Mouse (Mus musculus) gastrocnemius, adult 2 months (tissue): ENCODE measurements around the gene Hoxd10. TPM values are rescaled to one million over a fixed set of nuclear protein-coding genes. Genes with fewer than 3 reads are reported as not detected.

Source experiments
- DNase-seq: peaks from one replicate; pipeline ENCODE4 v3.0.0; 2022
- H3K27ac ChIP-seq: fragments of 200-600 bp; 2 replicates; pipeline ENCODE4 v1.8.1; 2022; ENCODE audit warnings: mild to moderate bottlenecking
- H3K4me3 ChIP-seq: fragments of 200-600 bp; 2 replicates; pipeline ENCODE4 v1.8.1; 2022; ENCODE audit warnings: mild to moderate bottlenecking, moderate library complexity
- CTCF ChIP-seq: fragments of 200-600 bp; IDR thresholded peaks from 2 replicates; pipeline ENCODE4 v1.8.1; 2022; ENCODE audit warnings: antibody characterized with exemption, mild to moderate bottlenecking, moderate library complexity
- intact Hi-C: fragments of 180-260 bp; cut with DNase I; formaldehyde crosslinking; loops from one replicate; pipeline ENCODE4 v1.15.1; 2025
- total RNA-seq, 2 experiments: library from RNA; stranded (reverse); gene quantifications; 2 replicates each; pipeline ENCODE4 v1.2.3; 2021

The Hoxd10 gene
- total RNA-seq, 2 experiments from 2014 or later, result 4.0 to 4.8 TPM

DNA sequence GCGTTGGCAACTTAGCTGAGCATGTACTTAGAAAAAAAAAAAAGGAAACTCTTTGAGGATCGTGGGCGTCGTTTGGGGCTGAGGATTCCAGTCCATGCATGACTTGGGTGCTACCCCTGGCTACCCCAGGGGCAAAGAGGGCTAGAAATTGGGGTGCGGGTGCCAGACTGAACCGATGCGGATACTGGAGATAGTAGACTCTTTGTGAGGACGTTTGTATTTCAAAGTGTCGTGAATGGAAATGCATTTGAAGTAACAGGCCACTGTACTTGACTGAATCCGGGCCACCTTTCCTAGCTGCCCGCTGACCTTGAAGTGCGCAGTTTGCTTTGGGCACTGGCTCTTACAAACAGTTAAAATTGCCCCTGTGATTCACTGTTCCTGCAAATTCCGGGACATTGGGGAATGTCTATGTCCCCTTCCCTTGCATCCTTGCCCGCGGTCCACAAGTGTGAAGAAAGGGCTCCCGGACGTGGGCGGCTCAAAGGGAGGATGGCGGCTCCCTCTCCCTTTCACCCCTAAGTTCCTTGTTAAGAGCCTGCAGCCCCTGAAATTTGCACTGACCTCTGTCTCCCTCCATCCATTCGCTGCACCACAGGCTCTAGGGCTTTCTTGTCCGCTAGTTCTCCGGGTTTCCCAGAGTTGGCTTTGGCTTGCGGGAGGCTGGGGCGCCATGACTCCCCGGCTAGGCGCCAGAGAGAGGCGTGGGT lies 4.6 kb upstream of the Hoxd10 start:
- no peak for TF ChIP-seq CTCF
- intact Hi-C loops, result no loop called here
- Histone ChIP-seq H3K27ac (no peak overlapping the region), H3K4me3 (peak overlapping the region; percentile 43)
- DNase-seq, result peak; percentile 24

DNA sequence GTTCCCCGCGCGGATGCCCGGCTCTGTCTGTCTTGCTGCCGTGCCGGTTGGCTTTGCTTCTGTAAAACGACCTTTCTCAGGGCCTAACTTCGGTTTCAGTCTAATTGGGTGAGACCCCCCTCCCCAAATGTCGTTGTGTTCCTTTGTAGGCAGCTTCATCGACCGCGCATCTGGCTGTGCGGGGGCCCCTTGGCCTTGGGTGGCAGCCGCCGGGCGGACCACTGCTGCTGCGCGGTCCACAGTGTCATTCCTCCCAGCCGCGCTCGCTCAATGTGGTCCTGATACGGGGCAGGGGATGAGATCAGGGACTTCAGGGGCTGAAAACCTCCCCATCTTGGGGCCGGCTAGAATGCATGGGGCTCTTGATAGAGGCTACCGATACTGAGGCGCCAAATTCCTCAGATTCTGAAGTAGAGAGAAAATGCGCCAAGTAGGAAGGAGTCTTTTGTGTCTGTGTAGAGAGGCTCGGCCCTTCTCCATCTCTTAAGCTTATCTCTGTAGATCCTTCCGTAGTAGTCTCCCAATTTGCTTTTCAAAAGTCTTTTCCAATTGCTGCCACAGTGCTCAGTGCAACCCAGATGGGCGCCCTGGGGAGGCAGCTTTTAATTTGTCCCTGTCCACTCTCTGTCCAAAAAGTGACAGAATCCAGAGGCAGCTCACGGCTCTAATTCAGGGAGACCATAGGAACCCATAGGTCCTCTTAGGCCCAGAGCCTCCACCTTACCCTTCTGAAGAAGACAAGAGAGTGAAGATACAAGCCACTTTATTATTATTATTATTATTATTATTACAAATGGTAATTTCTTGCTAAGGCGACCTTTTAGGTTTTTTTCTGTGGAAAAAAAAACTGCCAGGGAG lies 3.8 kb upstream of the Hoxd10 start:
- TF ChIP-seq CTCF, result no peak
- H3K27ac ChIP-seq, result no peak overlapping the region
- DNase-seq, result peak; percentile 24
- peak overlapping the region; percentile 43 for H3K4me3 ChIP-seq
- intact Hi-C loops, result no loop called here

DNA sequence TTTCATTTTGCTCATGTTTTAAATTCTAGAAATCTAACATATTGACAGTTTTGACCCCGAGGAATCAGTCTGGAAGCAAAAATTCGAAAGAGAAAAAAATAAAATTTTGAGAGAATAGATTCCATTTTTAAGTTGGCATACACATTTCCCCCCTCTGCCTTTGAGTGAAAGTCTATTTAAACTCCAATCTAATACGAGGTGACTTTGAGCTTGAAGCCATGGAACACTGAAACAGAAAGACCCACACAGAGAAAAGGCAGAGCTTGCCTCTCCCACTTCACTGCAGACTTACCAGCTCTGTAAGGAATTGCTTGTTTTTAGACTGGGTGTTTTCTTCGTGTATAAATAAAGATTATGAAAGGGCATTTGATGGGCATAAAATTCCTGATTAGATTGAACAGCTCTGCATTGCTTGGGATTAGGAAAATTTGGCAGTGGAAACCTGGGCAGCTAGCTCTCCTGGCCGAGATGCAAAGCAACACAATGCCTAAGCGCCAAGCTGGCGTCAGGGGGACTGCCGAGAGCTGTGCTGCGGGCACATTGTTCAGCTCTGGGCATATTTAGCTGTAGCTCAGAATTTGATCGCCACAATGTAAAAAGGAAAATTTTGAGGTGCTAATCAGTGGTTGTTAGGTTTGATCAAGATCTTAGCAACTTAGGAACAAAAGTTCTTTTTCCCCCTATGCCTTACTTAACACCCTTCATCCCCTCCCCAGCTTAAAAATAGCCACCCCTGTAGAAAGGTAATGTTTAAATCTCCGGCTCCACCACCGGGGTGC lies 2.7 kb upstream of the Hoxd10 start:
- TF ChIP-seq CTCF, result no peak
- DNase-seq, result no peak
- intact Hi-C loops, result no loop called here
- Histone ChIP-seq H3K4me3 (no peak overlapping the region), H3K27ac (no peak overlapping the region; the same call in 1 of the 2 replicates)

DNA sequence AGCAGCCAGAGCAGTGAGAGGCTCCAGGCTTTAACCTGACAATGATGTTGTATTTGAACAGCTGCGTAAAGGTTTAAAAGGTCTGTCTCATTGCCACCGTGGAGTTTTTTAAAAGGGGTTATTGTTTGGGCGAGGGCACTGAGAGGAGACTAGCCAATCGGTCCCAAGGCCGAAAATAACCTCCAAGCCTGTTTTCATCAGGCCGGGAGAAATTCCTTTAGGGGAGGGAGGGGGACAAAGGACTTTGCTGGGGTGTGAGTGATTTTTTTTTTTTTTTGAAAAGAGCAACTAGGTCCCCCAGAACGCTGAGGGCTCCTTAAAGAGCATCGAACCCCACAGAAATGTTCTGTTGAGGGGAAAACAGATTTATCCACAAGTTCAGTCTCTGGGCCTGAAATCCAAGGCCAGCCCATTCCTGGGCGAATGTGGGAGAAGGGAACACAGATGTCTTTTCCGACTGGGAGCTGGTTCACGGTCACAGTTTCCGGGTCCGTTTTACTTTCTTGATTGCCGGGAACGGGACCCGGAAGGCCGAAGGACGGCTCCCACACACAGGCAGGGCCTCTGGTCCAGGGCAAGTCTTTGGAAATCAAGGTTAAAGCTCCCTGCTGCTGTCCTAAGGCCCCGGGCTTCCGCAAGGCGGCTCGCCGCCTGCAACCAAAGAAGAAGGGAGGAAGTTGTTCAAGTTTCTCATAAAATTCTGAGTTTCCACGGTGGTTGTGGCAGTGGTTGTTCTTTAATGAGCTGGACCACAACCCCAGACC lies 2.0 kb upstream of the Hoxd10 start:
- DNase-seq, result peak; percentile 25
- H3K4me3 ChIP-seq, result peak overlapping the region; percentile 27
- intact Hi-C loops, result no loop called here
- TF ChIP-seq CTCF, result no peak
- H3K27ac ChIP-seq, result peak overlapping the region; percentile 41

DNA sequence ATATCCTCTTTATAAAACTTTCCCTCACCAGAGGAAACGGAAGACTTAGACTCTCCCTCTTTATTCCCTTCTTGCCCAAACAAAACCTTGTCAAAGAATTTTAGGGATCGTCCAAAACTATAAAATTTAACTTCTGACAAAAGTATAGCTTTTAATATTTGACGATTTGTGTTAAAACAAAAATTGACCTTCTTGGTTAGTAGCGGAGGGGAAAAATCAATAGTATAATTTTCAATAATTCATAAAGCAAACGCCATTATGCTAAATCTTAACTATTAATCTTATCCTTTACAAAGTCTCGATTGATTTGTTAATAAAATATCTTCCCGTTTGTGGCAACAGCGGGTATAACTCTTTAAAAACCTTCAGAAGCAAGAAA lies 1.4 kb upstream of the Hoxd10 start:
- Histone ChIP-seq H3K27ac (peak overlapping the region; percentile 41), H3K4me3 (peak overlapping the region; percentile 79; the same call in 1 of the 2 replicates)
- DNase-seq, result no peak
- intact Hi-C loops, result no loop called here
- no peak for TF ChIP-seq CTCF

DNA sequence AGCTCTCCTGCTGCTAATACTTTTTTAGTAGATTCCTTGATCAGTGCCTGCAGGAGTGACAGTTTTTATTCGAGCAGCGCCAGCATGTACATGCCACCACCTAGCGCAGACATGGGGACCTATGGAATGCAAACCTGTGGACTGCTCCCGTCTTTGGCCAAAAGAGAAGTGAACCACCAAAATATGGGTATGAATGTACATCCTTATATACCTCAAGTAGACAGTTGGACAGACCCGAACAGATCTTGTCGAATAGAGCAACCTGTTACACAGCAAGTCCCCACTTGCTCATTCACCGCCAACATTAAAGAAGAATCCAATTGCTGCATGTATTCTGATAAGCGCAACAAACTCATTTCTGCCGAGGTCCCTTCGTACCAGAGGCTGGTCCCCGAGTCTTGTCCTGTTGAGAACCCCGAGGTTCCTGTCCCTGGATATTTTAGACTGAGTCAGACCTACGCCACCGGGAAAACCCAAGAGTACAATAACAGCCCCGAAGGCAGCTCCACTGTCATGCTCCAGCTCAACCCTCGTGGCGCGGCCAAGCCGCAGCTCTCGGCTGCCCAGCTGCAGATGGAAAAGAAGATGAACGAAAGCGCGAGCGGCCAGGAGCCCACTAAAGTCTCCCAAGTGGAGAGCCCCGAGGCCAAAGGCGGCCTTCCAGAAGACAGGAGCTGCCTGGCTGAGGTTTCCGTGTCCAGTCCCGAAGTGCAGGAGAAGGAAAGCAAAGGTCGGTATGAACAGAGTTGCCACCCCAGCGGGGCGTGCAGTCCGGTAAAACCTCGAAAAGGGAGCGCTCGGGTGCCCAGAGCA lies 477 bp downstream of the Hoxd10 start:
- Histone ChIP-seq H3K4me3 (peak overlapping the region; percentile 79), H3K27ac (peak overlapping the region; percentile 86)
- no peak for TF ChIP-seq CTCF

DNA sequence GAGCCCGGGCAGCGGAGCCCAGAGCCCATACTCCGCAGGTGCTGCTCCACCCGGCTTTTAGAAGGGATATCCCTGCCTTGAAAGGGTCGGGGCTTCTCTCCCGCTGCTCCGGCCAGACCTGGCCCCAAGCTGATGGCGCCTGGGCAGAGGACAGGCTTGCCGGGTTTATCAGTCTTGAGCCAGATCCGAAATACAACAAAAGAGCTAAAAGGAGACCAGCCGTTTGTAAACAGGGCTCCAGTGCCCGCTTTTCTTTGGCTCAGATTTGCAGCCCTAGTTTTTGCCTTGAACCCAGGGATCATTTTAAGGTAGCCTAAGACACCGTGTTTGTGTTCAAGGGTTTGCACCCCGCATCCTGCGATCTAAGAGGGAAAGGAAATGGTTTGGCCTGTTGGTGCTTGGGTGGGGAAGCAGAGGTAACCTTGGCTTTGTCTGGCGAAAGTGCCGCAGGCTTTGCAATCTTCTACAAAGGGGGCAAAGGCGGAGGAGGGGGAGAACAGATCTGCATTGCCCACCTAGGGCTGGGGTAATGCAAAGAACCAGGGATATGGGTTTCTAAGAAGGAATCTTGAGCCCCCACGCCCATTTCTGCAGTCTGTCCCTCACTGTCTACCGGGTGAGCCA lies 1.2 kb downstream of the Hoxd10 start:
- DNase-seq, result no peak
- intact Hi-C loops, result no loop called here
- TF ChIP-seq CTCF, result no peak
- peak overlapping the region; percentile 86 for H3K27ac ChIP-seq
- peak overlapping the region; percentile 79 for H3K4me3 ChIP-seq

More for the DNA sequence above, 477 bp downstream of the Hoxd10 start:
- DNase-seq, result no peak
- intact Hi-C loops, result no loop called here

DNA sequence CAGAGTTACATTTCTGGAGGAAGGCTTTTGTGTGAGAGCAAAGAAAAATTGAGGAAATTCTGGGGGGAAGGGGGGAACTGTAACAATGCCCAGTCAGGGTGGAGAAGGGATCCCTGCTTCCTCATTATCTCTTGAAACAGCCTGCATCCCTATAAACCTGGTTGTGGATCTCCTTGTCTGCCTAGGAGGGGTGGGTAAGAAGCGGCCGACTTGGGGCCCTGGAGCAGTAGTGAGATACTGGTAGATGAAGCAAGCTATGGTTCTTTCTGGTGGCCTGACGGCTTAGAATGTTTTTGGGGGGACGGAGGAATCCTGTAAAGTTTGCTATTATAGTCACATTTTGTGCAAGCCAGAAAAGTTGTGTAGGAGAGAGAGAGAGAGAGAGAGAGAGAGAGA lies 1.7 kb downstream of the Hoxd10 start:
- H3K4me3 ChIP-seq, result peak overlapping the region; percentile 79
- DNase-seq, result no peak
- intact Hi-C loops, result no loop called here
- H3K27ac ChIP-seq, result no peak overlapping the region
- no peak for TF ChIP-seq CTCF

DNA sequence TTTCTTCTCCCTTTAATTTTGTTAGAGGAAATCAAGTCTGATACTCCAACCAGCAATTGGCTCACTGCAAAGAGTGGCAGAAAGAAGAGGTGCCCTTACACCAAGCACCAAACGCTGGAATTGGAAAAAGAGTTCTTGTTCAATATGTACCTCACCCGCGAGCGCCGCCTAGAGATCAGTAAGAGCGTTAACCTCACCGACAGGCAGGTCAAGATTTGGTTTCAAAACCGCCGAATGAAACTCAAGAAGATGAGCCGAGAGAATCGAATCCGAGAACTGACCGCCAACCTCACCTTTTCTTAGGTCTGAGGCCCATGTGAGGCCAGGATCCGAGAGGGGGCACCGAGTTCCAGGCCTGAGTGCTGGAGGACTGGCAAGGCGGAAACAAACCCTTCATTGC lies 2.3 kb downstream of the Hoxd10 start:
- no peak for DNase-seq
- intact Hi-C loops, result no loop called here

DNA sequence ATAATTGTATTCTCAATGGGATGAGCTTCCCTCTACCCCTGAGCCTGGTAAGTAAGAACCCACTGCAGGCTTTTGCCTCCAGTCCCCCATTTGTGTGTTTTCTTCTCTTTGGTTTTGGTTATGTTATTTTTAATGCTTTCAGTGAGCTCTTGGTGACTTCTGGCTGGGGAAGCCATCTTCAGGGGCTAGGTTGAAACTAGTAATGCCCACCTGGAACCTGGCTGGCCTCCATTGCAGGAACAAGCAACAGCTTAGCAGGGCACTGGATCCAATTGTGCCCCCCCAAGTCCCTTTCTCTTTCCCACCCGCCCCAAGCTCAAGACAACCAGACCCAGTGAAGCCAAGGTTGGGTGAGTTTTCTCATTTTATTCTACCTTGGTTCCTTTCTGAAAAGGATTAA lies 3.7 kb downstream of the Hoxd10 start:
- no peak overlapping the region for H3K4me3 ChIP-seq
- TF ChIP-seq CTCF, result no peak
- intact Hi-C loops, result no loop called here
- no peak overlapping the region for H3K27ac ChIP-seq
- no peak for DNase-seq

More for the DNA sequence above, 2.3 kb downstream of the Hoxd10 start:
- Histone ChIP-seq H3K27ac (no peak overlapping the region), H3K4me3 (peak overlapping the region; percentile 17; the same call in 1 of the 2 replicates)
- peak; percentile 57 for TF ChIP-seq CTCF
